Mouse (Mus musculus): ENCODE measurements around the gene Bbx.

Bbx gene

GRCm38 (mm10) chr16:50311588-50311987, 120.6 kb downstream of the Bbx start:
- DNase-seq (ENCODE audit: low read depth, low spot score), result no peak

- no peak for DNase-seq (ENCODE audit: low read depth, low spot score)
These were observed 122.7 kb downstream of the Bbx start for GRCm38 (mm10) chr16:50309411-50310042.

- DNase-seq (ENCODE audit: low read depth, low spot score), result no peak
These were observed 123.9 kb downstream of the Bbx start for GRCm38 (mm10) chr16:50308256-50308655.

- DNase-seq (ENCODE audit: low read depth, low spot score), result no peak
These were observed 125.0 kb downstream of the Bbx start for GRCm38 (mm10) chr16:50307231-50307630.

- no peak for DNase-seq (ENCODE audit: low read depth, low spot score)
These were observed 125.5 kb downstream of the Bbx start for GRCm38 (mm10) chr16:50306727-50307126.

GRCm38 (mm10) chr16:50305156-50305555, 127.0 kb downstream of the Bbx start:
- DNase-seq (ENCODE audit: low read depth, low spot score), result no peak

- DNase-seq (ENCODE audit: low read depth, low spot score), result no peak
These were observed 129.6 kb downstream of the Bbx start for GRCm38 (mm10) chr16:50302566-50302965.

GRCm38 (mm10) chr16:50298743-50299443, 133.3 kb downstream of the Bbx start:
- DNase-seq (ENCODE audit: low read depth, low spot score), result no peak

- DNase-seq (ENCODE audit: low read depth, low spot score), result no peak
These were observed 138.5 kb downstream of the Bbx start for GRCm38 (mm10) chr16:50293502-50294228.

- DNase-seq (ENCODE audit: low read depth, low spot score), result no peak
These were observed 139.4 kb downstream of the Bbx start for GRCm38 (mm10) chr16:50292834-50293233.

- no peak for DNase-seq (ENCODE audit: low read depth, low spot score)
These were observed 142.4 kb downstream of the Bbx start for GRCm38 (mm10) chr16:50289764-50290163.

- DNase-seq (ENCODE audit: low read depth, low spot score), result no peak
These were observed 159.4 kb downstream of the Bbx start for GRCm38 (mm10) chr16:50272813-50273212.

GRCm38 (mm10) chr16:50262647-50263046, 169.5 kb downstream of the Bbx start:
- DNase-seq (ENCODE audit: low read depth, low spot score), result no peak

GRCm38 (mm10) chr16:50262209-50262608, 170.0 kb downstream of the Bbx start:
- no peak for DNase-seq (ENCODE audit: low read depth, low spot score)

- no peak for DNase-seq (ENCODE audit: low read depth, low spot score)
These were observed 170.4 kb downstream of the Bbx start for GRCm38 (mm10) chr16:50261741-50262140.

GRCm38 (mm10) chr16:50254522-50255159, 177.5 kb downstream of the Bbx start:
- no peak for DNase-seq (ENCODE audit: low read depth, low spot score)

GRCm38 (mm10) chr16:50251417-50251975, 180.7 kb downstream of the Bbx start:
- DNase-seq (ENCODE audit: low read depth, low spot score), result no peak

GRCm38 (mm10) chr16:50250469-50250868, 181.7 kb downstream of the Bbx start:
- DNase-seq (ENCODE audit: low read depth, low spot score), result no peak

- no peak for DNase-seq (ENCODE audit: low read depth, low spot score)
These were observed 183.2 kb downstream of the Bbx start for GRCm38 (mm10) chr16:50249036-50249435.

- no peak for DNase-seq (ENCODE audit: low read depth, low spot score)
These were observed 189.7 kb downstream of the Bbx start for GRCm38 (mm10) chr16:50242444-50242843.

GRCm38 (mm10) chr16:50241604-50242003, 190.6 kb downstream of the Bbx start:
- DNase-seq (ENCODE audit: low read depth, low spot score), result no peak

GRCm38 (mm10) chr16:50235231-50235630, 197.0 kb downstream of the Bbx start:
- DNase-seq (ENCODE audit: low read depth, low spot score), result no peak

Data from c-Kit-negative CD71-positive TER-119-positive erythroid progenitor cells, embryonic 14.5 days (primary cell).